Mouse (Mus musculus): ENCODE measurements around the gene Tmem238. TPM values are rescaled to one million over a fixed set of nuclear protein-coding genes. Genes with fewer than 3 reads are reported as not detected.
A peak's percentile ranks its signal among the peaks of the same experiment; 100 is the strongest.

Tmem238 gene
- polyA plus RNA-seq, 1 experiment from 2014 or later, result 3.5 TPM

DNA sequence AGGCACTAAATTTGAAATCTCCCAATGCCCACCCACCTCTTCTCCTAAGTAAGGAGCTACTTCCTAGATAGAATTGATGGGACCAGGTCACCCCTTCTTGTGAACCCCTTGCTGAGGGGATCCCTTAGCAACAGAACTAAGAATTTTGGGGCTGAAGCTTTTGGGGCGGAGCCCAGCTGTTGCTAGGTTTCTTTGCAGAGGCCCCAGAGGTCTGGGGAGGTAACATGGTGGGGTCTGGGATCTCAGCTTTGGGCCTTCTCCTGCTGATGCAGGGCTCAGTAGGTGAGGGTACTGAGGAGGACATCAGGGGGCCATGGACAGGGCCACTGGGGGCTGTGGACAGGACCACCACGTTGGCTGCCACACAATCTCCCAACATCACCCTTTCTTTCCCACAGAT is 6.7 kb downstream of the Tmem238 start, which contains the start of the genes Il11 and Tmem190:
Gene Il11, minus strand, starts transcription at position 101 of the 400 bp plus-strand sequence.
Gene Tmem190, plus strand, starts transcription at position 179 of the 400 bp plus-strand sequence.
- Histone ChIP-seq H3K4me1 (ENCODE audit: control insufficient read depth, insufficient read depth, low read length) (no peaks in the 10 kb centered on the region), H3K4me3 (replicated peaks; ENCODE audit: low read depth, low read length) (no peak within 1 kb of the TSS), H3K4me2 (ENCODE audit: low read length) (no peak within 1 kb of the TSS), H3K9ac (replicated peaks; ENCODE audit: low read length) (no peak within 1 kb of the TSS), H3K27ac (replicated peaks; ENCODE audit: low read depth, low read length) (no peak within 1 kb of the TSS), H3K27me3 (ENCODE audit: control insufficient read depth, insufficient read depth, low read length) (peaks cover 17% of the 10 kb centered on the region; the same call in 1 of the 2 replicates), H3K36me3 (ENCODE audit: control insufficient read depth, insufficient read depth, low read length) (no peaks in the 10 kb centered on the region), H3K9me3 (ENCODE audit: control insufficient read depth, low read length) (no peaks in the 10 kb centered on the region)
- WGBS, result 67% methylated on average over 2 of the region's 2 CpGs
- DNase-seq (no peak), ATAC-seq (ENCODE audit: low FRiP score, low TSS enrichment) (no peak)

DNA sequence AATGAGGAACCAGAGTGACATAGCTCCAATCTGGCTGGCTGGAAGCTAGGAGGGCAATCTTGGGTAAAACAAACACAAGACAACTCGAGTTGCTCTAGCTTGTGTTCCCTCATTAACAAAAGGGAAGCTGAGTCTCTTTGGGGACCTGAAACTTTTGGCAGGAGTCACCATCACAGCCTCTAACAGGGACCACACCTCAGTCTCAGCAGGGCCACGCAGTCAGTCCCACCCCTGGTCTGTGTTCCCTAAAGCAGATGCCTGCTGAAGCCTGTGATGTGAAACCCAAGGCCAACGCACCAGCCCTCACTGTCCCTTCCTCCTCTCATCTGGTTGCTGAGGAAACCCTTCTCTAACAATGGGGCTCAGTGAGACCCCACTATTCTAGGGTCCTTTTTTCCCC is 7.3 kb downstream of the Tmem238 start:
- Histone ChIP-seq H3K4me2 (ENCODE audit: low read length) (no peak overlapping the region), H3K27me3 (ENCODE audit: control insufficient read depth, insufficient read depth, low read length) (peaks cover 24% of the 10 kb centered on the region), H3K4me3 (replicated peaks; ENCODE audit: low read depth, low read length) (no peak overlapping the region), H3K9ac (replicated peaks; ENCODE audit: low read length) (no peak overlapping the region), H3K4me1 (ENCODE audit: control insufficient read depth, insufficient read depth, low read length) (no peaks in the 10 kb centered on the region), H3K27ac (replicated peaks; ENCODE audit: low read depth, low read length) (no peak overlapping the region), H3K36me3 (ENCODE audit: control insufficient read depth, insufficient read depth, low read length) (no peaks in the 10 kb centered on the region), H3K9me3 (ENCODE audit: control insufficient read depth, low read length) (no peaks in the 10 kb centered on the region)
- no peak for DNase-seq
- no peak for ATAC-seq (ENCODE audit: low FRiP score, low TSS enrichment)
- 58% methylated on average over 3 of the region's 3 CpGs for WGBS

DNA sequence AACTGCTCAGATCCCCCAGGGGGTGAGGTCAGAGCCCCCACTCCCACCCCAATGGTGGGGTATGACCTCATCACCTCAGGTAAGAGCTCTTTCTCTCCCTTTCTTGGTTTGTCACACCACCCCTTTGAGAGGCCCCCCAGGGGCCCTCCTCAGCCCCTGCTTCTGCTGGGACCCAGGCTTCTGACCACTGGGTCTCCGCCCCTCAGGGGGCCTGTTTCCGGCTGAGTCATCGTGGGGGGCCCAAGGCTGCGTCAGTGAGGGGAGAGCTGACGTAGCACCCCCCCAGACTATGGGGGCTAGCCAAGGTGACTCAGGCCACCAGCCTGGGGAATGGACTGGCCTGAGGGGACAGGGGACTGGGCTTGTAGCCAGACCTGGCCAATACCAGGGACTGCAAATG is 9.5 kb downstream of the Tmem238 start:
- Histone ChIP-seq H3K4me3 (replicated peaks; ENCODE audit: low read depth, low read length) (no peak overlapping the region), H3K9ac (replicated peaks; ENCODE audit: low read length) (no peak overlapping the region), H3K4me2 (ENCODE audit: low read length) (no peak overlapping the region), H3K36me3 (ENCODE audit: control insufficient read depth, insufficient read depth, low read length) (no peaks in the 10 kb centered on the region), H3K4me1 (ENCODE audit: control insufficient read depth, insufficient read depth, low read length) (no peaks in the 10 kb centered on the region), H3K9me3 (ENCODE audit: control insufficient read depth, low read length) (no peaks in the 10 kb centered on the region), H3K27me3 (ENCODE audit: control insufficient read depth, insufficient read depth, low read length) (peaks cover 39% of the 10 kb centered on the region), H3K27ac (replicated peaks; ENCODE audit: low read depth, low read length) (no peak overlapping the region)
- DNase-seq, result no peak
- 36% methylated on average over 5 of the region's 5 CpGs for WGBS
- no peak for ATAC-seq (ENCODE audit: low FRiP score, low TSS enrichment)

DNA sequence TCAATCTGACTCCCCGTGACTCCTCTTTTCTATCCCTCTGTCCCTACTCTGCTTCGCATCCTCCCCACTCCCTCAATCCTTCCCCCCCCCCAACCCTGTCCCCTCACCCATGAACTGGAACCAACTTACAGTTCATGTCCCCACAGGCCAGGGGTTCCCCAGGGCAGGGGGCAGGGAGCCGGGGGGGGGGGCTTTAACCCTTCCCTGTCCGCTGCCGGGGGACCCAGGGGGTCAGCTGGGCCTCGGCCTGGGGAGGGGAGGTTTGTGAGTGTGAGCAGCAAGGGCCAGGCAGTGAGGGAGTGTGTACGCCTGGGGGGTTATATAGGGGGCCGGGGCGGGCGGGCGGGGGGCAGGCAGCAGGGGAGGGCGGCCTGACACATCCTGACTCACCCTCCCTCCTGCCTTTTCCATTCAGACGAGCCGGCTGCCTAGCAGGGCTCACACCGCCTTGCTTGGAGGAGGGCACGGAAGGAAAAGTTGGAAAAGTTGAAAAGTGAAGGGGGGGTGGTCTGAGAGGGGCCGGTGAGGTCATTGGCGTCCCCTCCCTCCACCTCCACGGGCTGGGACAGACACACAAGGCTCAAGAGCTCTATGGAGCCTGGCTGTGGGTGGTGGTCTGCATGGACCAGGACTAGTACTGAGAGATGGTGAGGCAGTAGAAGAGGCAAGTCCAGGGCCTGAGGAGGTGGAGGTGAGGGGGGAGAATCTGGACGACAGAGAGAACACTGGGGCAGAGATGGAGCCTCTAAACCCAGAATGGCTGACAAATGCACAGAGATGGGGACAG is 11.4 kb downstream of the Tmem238 start:
- Histone ChIP-seq H3K4me2 (ENCODE audit: low read length) (no peak overlapping the region), H3K36me3 (ENCODE audit: control insufficient read depth, insufficient read depth, low read length) (no peaks in the 10 kb centered on the region), H3K27me3 (ENCODE audit: control insufficient read depth, insufficient read depth, low read length) (peaks cover 39% of the 10 kb centered on the region), H3K9me3 (ENCODE audit: control insufficient read depth, low read length) (no peaks in the 10 kb centered on the region), H3K9ac (replicated peaks; ENCODE audit: low read length) (no peak overlapping the region), H3K4me1 (ENCODE audit: control insufficient read depth, insufficient read depth, low read length) (no peaks in the 10 kb centered on the region), H3K27ac (replicated peaks; ENCODE audit: low read depth, low read length) (no peak overlapping the region), H3K4me3 (replicated peaks; ENCODE audit: low read depth, low read length) (no peak overlapping the region)
- no peak for DNase-seq
- 2% methylated on average over 19 of the region's 20 CpGs for WGBS
- no peak for ATAC-seq (ENCODE audit: low FRiP score, low TSS enrichment)

DNA sequence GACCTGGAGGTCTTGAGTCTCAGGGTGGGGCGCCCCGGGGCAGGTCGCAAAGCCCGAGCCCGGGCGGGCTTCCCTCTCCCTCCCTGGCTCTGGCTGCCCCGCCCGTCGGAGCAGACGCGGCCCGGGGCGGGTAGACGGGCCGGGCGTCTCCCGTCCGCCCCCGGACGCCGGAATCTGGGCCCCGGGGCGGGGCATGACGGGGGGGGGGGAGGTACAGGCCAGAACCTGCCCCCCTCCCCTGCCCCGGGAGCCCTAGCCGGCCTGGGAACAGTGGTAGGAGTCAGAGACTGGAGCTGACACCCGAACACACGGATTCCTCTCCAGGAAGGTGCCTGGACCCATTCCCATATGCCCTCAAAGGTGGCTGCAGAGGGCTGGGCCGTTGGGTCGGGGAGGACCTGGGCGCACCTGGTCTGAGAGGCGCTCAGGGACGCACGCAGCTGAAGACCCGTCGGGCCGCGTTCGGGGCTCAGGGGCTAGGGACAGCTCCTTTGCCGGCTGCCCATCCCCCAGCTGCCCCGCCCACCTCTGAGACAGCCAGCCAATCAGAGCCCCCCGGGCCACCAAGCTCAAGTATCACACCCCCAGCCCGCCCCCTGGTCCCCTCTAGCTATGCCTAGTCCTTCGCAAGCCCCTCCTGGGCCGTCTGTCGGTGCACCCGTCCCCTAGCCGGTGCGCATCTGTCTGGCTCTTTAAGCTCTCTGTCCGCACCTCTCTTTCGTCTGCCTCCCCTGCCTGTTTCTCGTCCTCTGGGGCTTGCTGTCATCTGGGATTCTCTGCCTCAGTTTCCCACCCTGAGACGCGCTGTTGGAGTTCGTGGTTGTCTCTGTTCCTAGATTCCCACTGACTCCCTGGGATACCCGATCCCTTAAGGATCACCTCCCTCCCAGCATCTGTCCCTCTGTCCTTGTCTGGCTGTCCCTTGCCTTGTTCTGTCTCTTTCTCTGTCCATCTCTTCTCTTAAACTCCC is 12.3 kb downstream of the Tmem238 start:
- Histone ChIP-seq H3K27me3 (ENCODE audit: control insufficient read depth, insufficient read depth, low read length) (peaks cover 39% of the 10 kb centered on the region), H3K4me1 (ENCODE audit: control insufficient read depth, insufficient read depth, low read length) (no peaks in the 10 kb centered on the region), H3K4me3 (replicated peaks; ENCODE audit: low read depth, low read length) (peak overlapping the region; percentile 33), H3K9me3 (ENCODE audit: control insufficient read depth, low read length) (no peaks in the 10 kb centered on the region), H3K36me3 (ENCODE audit: control insufficient read depth, insufficient read depth, low read length) (no peaks in the 10 kb centered on the region), H3K27ac (replicated peaks; ENCODE audit: low read depth, low read length) (no peak overlapping the region), H3K9ac (replicated peaks; ENCODE audit: low read length) (peak overlapping the region; percentile 42; the same call in 1 of the 2 replicates), H3K4me2 (ENCODE audit: low read length) (peak overlapping the region; percentile 51)
- 2% methylated on average over 48 of the region's 56 CpGs for WGBS
- ATAC-seq (ENCODE audit: low FRiP score, low TSS enrichment), result peak; percentile 66
- DNase-seq, result peak; percentile 72

DNA sequence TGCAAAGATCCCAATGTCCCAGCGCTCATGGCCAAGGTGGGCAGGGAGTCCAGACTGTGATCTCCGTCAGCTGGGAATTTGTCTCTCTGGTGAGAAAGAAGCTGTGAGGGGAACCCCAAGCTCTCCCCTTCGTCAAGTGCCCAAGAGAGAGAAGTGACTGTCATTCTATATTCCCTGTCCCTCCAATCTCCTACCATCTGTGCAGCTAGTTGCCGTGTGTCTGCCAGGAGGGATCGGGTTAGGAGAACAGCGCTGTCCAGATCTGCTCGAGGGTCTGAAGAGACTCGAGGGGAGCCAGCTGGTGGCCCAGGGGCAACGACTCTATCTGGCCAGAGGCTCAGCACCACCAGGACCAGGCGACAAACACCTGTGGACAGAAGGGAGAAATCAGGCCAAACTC is 13.3 kb downstream of the Tmem238 start:
- DNase-seq (no peak), ATAC-seq (ENCODE audit: low FRiP score, low TSS enrichment) (no peak)
- Histone ChIP-seq H3K4me1 (ENCODE audit: control insufficient read depth, insufficient read depth, low read length) (no peaks in the 10 kb centered on the region), H3K4me2 (ENCODE audit: low read length) (no peak overlapping the region), H3K9me3 (ENCODE audit: control insufficient read depth, low read length) (no peaks in the 10 kb centered on the region), H3K27ac (replicated peaks; ENCODE audit: low read depth, low read length) (no peak overlapping the region), H3K9ac (replicated peaks; ENCODE audit: low read length) (no peak overlapping the region), H3K36me3 (ENCODE audit: control insufficient read depth, insufficient read depth, low read length) (no peaks in the 10 kb centered on the region), H3K27me3 (ENCODE audit: control insufficient read depth, insufficient read depth, low read length) (peaks cover 39% of the 10 kb centered on the region), H3K4me3 (replicated peaks; ENCODE audit: low read depth, low read length) (no peak overlapping the region)
- WGBS, result 54% methylated on average over 10 of the region's 10 CpGs

DNA sequence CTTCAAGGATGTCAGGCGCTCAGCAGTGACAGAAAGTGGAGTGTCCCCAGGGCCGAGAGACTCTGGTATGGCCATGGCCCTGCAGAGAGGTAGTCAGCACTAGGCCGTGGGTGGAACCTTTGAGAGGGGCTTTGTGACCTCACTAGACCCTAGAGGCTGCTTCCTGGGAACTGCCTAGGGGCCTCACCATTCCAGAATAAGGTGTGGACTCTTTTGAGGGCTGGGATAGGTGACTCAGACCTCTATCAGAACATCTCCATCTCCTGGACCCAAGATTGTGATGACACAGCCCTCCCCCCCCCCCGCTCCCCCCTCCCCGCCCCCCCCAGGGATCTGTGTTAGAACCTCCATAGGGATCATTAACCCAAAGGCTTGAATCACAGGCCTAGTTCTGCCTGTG is 18.3 kb downstream of the Tmem238 start, which contains the start of gene Fam71e2:
Gene Fam71e2, minus strand, starts transcription at position 101 of the 400 bp plus-strand sequence.
- no peak for ATAC-seq (ENCODE audit: low FRiP score, low TSS enrichment)

DNA sequence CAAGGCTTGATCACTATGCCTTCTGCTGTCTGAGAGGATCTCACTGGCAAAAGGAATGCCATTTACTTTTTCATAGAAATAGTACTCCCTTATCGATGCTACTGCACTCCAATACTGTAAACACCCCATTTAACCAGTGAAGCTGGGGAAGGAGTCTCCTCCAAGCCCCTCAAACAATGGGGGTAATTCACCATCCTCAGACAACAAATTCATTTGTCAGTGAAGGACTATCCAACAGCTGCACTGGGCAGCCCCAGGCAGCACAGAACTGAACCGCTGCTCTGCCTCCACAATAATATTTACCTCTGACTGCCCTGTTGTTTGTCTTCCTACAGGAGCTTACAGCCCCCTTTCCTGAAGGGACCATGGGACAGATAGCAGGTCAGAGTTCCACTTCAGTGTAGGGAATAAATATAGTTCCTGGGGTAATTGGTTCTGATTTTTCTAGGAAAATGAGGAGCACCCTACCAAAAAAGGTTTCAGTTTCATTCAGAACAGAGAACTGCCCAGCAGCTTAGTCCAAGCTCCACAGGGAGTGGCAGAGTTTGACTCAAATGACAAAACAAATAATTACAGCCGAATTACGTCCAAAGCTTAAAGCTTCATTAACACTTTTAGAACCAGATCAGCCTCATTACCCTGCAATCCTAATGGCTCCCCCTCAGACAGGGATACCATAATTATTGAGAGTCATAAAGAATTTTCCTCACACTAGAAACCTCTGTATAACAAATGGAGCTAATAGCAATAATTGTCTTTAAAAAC is 24.3 kb downstream of the Tmem238 start:
- Histone ChIP-seq H3K27me3 (ENCODE audit: control insufficient read depth, insufficient read depth, low read length) (no peaks in the 10 kb centered on the region), H3K27ac (replicated peaks; ENCODE audit: low read depth, low read length) (no peak overlapping the region), H3K9ac (replicated peaks; ENCODE audit: low read length) (no peak overlapping the region), H3K4me1 (ENCODE audit: control insufficient read depth, insufficient read depth, low read length) (no peaks in the 10 kb centered on the region), H3K9me3 (ENCODE audit: control insufficient read depth, low read length) (no peaks in the 10 kb centered on the region), H3K4me2 (ENCODE audit: low read length) (no peak overlapping the region), H3K36me3 (ENCODE audit: control insufficient read depth, insufficient read depth, low read length) (no peaks in the 10 kb centered on the region), H3K4me3 (replicated peaks; ENCODE audit: low read depth, low read length) (no peak overlapping the region)
- WGBS, result 17% methylated on average over 4 of the region's 4 CpGs
- DNase-seq, result no peak
- ATAC-seq (ENCODE audit: low FRiP score, low TSS enrichment), result no peak

More for the DNA sequence above, 18.3 kb downstream of the Tmem238 start, which contains the start of gene Fam71e2:
- no peak within 1 kb of the TSS for H3K27ac ChIP-seq (replicated peaks; ENCODE audit: low read depth, low read length)
- no peak within 1 kb of the TSS for H3K4me2 ChIP-seq (ENCODE audit: low read length)
- no peaks in the 10 kb centered on the region for H3K36me3 ChIP-seq (ENCODE audit: control insufficient read depth, insufficient read depth, low read length)
- H3K9me3 ChIP-seq (ENCODE audit: control insufficient read depth, low read length), result no peaks in the 10 kb centered on the region
- H3K9ac ChIP-seq (replicated peaks; ENCODE audit: low read length), result no peak within 1 kb of the TSS
- no peak for DNase-seq
- H3K27me3 ChIP-seq (ENCODE audit: control insufficient read depth, insufficient read depth, low read length), result peaks cover 6% of the 10 kb centered on the region; the same call in 1 of the 2 replicates
- H3K4me1 ChIP-seq (ENCODE audit: control insufficient read depth, insufficient read depth, low read length), result no peaks in the 10 kb centered on the region
- no peak within 1 kb of the TSS for H3K4me3 ChIP-seq (replicated peaks; ENCODE audit: low read depth, low read length)
- WGBS, result 80% methylated on average over 5 of the region's 5 CpGs

Data from midbrain, embryonic 14.5 days (tissue).